Mouse (Mus musculus): ENCODE data around the gene Gm29735.
A peak's percentile ranks its signal among the peaks of the same experiment; 100 is the strongest.
"Not testable (repeated sequence)": the region's sequence is repeated elsewhere in the genome, so short reads cannot be mapped to it uniquely, and the experiment has no call there.

The Gm29735 gene

DNA sequence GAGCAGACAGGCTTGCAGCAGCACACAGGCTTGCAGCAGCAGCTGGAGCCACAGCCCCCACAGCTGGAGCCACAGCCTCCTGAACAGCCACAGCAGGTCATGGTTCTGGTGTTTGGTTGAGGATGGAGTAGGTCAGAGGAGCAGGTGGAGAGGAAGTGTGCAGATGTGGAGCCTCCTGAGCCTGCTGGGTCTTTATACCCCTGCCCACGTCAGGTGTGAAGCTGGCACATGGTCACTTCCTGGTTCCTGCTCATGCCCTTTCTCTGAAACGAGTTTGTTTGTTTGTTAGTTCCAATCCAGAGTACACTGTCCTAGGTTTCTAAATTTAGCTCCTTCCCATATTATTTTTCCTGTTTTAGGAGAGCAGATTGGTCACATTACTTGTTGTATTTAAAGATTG lies at the start of gene Gm29735:
Gene Gm29735, minus strand, starts transcription at position 101 of the 400 bp plus-strand sequence.
- DNase-seq (ENCODE audit: low spot score in 2 of 2) = not testable (repeated sequence)

DNA sequence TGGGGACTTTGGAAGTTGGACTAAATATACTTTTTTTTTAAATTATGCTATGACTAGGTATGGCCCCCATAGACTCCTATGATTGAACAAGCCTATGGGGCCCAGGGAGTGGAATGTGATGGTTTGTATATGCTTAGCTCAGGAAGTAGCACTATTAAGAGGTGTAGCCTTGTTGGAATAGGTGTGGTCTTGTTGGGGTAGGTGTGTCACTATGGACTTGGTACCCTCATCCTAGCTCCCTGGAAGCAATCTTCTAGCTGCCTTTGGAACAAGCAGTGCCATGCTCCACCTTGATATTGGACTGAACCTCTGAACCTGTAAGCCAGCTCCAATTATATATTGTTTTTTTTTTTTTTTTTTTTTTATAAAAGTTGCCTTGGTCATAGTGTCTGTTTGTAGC lies 48.6 kb upstream of the Gm29735 start:
- DNase-seq (ENCODE audit: low spot score in 2 of 2) = peak in 1 of 2 experiments; percentile 12

DNA sequence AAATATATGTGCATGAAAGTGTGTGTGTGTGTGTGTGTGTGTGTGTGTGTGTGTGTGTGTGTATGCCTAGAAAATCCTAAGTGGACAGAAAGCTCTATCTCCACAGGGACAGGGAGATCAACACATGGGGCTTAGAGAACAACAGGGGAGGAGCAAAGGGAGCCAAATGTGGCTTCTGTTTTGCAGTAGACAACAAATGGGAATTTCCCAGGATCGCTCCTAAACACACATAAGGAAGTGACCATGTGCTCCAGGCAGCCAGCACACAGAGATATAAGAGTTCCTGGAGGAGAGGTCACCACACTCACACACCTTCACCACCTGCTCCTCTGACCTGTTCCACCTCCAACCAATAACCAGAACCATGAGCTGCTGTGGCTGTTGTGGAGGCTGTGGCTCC lies 44.2 kb upstream of the Gm29735 start, which contains the start of gene Krtap5-3:
Gene Krtap5-3, plus strand, starts transcription at position 301 of the 400 bp plus-strand sequence.
- DNase-seq (ENCODE audit: low spot score in 2 of 2) = peak in 1 of 2 experiments; percentile 46

DNA sequence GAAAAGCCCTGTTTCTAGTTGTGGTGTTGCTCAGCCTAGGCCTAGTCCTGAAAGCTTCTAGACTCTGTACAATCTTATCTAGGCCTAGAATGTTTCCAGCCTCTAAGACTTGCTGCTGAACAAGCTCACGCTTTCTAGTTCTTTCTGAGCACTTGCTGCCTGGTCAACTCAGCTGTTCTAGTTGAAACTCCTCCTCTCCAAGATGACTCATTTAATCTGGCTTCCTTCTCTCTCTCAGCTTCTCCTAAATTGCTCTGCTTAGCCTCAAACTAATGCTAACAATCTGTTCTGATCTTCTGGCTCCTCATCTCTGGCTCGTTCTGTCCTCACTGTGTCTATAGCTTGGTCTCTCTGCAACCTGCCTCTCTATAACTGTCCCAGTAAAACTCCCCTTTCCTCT lies 41.8 kb upstream of the Gm29735 start:
- no peak for DNase-seq (ENCODE audit: low spot score in 2 of 2)

DNA sequence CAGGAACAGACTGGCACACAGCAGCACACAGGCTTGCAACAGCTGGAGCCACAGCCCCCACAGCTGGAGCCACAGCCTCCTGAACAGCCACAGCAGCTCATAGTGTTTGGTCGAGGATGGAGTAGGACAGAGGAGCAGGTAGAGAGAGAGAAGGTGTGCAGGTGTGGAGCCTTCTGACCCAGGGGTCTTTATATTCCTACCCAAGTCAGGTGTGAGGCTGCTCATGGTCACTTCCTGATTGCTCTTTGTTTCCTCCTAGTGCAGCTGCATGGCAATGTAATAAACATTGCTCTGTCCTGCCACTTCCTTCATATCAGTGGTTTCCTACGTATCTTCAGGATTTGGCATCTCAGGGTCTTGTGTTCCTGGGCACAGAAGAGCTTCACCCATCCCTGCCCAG lies 33.4 kb upstream of the Gm29735 start, which contains the start of gene Gm10153:
Gene Gm10153, minus strand, starts transcription at position 101 of the 400 bp plus-strand sequence.
- DNase-seq (ENCODE audit: low spot score in 2 of 2) = no peak

DNA sequence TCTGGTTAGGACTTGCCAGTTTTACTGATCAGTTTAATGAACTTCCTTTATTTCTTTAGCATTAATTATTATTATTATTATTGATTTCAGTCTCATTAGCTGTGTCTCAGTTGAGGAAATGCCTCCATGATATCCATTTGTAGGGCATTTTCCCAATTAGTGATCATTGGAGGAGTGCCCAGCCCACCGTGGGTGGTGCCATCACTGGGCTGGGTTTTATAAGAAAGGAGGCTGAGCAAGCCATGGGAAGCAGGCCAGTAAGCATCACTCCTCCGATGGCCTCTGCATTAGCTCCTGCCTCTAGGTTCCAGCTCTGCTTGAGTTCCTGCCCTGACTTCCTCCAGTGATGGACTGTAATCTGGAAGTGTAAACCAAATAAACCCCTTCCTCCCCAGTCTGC lies 31.2 kb upstream of the Gm29735 start:
- DNase-seq (ENCODE audit: low spot score in 2 of 2) = no peak

DNA sequence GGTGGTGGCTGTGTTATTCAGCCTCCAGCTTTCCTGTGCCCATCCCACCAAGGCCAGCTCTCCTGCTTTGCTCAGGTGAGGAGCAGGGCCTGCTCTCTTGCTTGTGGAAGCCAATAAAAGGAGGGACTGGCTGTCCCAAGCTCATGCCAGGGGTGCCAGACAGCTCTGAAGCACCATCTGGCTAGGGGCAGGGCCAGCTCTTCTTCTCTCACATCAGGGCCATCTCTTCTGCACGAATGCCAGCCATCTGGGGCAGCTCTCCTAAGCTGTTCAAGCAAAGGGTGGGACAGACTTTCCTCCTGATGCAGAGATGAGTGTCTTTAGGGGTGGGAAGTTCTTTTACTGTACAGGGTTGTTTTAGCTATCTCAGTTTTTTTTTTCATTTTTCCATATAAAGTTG lies 24.1 kb upstream of the Gm29735 start:
- DNase-seq (ENCODE audit: low spot score in 2 of 2) = no peak

DNA sequence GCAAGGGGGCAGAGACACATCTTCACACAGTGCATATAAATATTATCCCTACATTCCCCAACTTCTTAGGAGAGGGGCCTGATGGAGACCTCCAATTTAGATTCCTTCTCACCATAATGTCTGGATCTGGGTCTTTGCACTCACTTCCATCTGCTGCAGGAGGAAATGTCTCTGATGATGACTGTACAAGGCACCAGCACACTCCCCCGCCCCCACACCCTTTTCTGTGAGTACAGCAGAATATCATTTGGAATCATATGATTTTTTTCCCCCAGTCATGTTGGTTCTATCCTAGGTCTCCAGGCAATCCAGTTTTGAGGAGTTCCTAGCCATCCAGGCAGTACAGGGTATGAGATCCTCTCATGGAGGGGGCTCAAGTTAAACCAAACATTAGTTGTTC lies 21.8 kb upstream of the Gm29735 start:
- DNase-seq (ENCODE audit: low spot score in 2 of 2) = no peak

DNA sequence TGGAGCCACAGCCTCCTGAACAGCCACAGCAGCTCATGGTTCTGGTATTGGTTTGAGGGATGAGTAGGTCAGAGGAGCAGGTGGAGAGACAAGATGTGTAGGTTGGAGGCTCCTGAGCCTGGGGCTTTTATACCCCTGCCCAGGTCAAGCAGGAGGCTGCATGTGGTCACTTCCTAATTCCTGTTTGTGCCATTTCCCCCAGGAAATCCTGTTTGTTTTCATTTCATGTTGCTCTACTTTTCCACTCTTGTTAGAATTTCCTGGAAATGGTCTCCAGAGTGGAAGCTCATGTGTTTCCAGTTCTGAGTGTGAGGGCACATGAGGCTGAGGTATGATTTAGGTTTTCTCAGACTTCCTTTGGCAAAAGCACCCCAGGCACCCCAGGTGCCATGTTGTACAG lies 19.0 kb upstream of the Gm29735 start, which contains the start of gene Krtap5-2:
Gene Krtap5-2, minus strand, starts transcription at position 101 of the 400 bp plus-strand sequence.
- DNase-seq (ENCODE audit: low spot score in 2 of 2) = not testable (repeated sequence)

DNA sequence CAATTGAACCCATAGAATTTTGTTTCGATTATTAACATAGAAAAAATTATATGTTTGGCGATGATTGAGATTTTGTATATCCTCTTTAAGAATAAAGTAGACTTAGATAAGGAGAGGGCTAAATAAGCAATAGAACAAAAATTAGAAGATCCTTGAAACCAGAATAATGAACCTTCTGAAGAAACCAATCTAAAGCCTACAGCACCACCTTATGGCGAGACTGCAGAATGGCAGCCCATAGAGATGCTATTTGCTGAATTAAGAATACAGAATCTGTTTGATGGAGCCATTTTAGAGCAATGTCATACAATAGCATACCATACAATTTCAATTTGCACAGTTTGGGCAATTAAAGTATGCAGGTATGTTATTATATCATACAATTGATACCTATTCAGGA lies 12.9 kb upstream of the Gm29735 start:
- DNase-seq (ENCODE audit: low spot score in 2 of 2) = no peak

DNA sequence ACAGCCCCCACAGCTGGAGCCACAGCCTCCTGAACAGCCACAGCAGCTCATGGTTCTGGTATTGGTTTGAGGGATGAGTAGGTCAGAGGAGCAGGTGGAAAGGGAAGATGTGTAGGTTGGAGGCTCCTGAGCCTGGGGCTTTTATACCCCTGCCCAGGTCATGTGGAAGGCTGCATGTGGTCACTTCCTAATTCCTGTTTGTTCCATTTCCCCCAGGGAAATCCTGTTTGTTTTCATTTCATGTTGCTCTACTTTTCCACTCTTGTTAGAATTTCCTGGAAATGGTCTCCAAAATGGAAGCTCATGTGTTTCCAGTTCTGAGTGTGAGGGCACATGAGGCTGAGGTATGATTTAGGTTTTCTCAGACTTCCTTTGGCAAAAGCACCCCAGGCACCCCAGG lies 8.7 kb upstream of the Gm29735 start, which contains the start of gene Gm4553:
Gene Gm4553, minus strand, starts transcription at position 101 of the 400 bp plus-strand sequence.
- peak in 1 of 2 experiments; percentile 25 for DNase-seq (ENCODE audit: low spot score in 2 of 2)

DNA sequence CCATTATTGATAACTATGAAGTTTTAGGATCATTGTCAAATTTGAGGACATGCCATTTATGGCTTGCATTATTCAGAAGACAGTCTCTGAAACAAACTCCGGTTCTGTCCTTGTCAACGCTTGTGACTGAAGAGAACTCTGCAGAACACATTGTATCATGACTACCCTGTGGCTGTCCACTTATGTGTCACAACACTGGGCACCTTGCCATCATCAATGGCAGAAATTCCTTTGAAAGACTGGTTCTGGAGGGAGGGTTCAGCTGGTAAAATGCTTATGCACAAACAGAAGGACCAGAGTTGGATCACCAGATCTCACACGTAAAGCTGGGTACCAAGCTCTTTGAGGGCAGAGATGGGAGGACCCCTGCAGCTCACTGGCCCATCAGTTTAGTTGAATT lies 2.5 kb upstream of the Gm29735 start:
- no peak for DNase-seq (ENCODE audit: low spot score in 2 of 2)

DNA sequence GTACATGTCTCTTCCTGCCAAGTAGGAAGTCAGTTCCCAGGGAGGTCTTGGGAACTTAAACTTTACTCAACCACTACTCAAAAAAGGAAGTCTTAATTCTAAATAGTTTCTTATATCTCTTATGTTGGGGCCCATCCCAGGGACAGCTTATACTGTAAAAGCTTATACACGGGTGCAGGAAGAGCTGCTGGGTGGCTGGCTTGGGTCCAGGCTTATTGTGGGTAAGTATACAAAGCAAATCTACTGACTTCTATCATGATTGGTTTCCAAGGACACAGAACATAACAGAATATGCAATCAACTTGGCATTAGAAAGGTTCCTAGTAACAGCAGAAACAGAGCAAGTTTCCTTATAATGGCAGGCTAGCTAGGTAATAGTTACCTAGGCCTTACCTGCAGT lies 1.6 kb downstream of the Gm29735 start:
- DNase-seq (ENCODE audit: low spot score in 2 of 2) = no peak

DNA sequence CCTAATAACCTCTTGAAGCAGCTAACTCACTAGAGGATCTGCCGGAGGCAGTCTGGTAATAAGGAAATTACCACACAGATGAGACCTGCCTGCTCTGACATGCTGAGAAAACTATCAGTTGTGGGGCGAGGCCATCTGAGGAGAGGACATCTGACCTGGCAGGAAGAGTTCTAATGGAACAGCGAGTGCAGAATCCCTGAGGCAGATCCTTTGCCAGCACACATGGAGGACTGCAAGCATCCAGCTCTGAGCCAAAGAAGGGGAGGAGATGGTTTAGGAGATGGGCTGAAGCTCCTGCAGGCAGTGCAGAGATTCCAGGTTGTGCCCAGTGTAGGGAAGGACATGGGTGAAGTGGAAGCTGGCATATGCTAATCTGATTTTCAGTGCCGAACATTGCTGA lies 4.7 kb downstream of the Gm29735 start:
- no peak for DNase-seq (ENCODE audit: low spot score in 2 of 2)

DNA sequence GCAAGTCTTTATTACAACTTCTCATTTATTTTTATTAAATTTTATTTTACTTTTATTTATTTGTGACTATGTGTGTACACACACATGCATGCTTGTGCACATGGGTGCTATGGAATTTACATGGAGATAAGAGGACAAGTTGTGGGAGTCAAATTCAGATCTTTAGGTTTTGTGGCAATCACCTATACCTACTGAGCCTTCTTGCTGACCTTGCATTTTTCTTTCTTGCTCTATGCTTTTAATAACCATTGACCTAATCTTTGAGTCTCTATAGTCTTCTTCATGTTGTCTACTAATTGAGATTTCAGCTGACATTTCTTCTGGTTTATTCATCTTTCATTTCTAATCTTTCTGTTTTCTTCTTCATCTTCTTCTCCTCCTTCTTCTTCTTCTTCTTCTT lies 8.3 kb downstream of the Gm29735 start:
- DNase-seq (ENCODE audit: low spot score in 2 of 2) = no peak

DNA sequence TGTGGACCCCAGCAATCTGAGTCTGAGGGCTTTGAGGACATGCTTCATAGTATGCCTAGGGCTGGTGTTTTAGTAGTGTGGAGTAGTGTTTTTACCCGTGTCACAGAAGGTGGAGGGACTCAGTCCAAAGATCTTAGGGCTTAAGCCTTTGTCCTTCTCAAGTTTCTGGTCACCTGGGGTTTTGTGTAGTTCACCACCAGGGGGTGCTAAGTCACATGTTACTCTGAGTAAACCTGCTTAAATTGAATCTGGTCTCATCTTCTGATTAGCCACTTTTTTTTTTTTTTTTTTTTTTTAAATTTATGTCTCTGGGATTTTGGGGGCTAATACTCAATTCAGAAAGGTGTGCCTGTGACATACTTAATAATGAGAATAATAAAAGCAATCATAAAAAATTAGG lies 10.9 kb downstream of the Gm29735 start:
- DNase-seq (ENCODE audit: low spot score in 2 of 2) = no peak

DNA sequence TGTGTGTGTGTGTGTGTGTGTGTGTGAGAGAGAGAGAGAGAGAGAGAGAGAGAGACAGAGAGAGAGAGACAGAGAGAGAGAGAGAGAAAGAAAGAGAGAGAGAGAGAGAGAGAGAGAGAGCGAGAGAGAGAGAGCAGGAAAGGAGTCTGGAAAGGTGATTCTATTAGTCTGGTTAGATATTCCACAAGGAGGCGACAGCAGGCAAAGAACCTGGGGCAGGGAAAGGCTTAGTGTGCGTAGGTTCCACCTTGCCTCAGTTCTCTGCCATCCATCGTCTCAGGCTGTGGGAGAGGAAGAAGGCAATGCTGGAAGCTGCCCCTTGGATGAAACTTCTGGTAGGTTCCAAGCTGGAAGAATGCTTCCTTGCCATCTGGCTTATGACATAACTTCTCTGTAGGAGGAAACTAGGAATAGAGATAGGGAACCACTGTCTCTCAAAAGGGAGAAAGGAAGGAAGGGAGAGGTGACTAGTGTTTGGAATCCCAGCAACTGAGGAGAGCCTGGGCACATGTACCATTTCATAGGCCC lies 11.4 kb downstream of the Gm29735 start:
- DNase-seq (ENCODE audit: low spot score in 2 of 2) = no peak

DNA sequence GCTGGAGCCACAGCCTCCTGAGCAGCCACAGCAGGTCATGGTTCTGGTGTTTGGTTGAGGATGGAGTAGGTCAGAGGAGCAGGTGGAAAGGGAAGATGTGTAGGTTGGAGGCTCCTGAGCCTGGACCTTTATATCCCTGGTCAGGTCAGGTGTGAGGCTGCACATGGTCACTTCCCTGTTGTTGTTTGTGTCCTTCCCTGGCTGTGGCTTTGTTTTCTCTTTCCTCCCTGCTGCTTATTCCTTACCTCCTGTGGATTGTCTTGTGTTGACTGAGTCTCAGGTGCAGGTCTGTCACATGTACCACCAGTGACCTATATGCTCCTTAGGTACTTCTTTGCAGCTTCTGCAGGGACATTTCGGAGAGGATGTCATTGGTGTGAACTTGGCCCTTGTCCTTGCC lies 12.4 kb downstream of the Gm29735 start, which contains the start of gene Gm45337:
Gene Gm45337, minus strand, starts transcription at position 101 of the 400 bp plus-strand sequence.
- no peak for DNase-seq (ENCODE audit: low spot score in 2 of 2)

DNA sequence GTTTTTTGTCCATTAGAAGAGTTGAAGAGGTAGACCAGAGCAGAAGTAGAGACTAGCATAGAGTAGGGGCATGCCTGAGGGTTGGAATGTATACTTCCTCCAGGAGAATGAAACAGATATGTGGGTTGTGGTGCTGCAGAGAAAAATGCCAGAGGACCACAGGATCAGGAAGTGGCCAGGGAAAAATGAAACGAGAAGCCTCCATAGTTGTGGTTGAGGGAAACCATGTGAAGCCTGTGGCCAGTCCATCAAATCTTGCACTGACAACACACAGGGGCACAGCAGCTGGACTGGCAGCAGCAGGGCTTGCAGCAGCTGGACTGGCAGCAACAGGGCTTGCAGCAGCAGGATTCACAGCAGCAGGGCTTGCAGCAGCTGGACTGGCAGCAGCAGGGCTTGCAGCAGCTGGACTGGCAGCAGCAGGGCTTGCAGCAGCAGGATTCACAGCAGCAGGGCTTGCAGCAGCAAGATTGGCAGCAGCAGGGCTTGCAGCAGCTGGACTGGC lies 13.4 kb downstream of the Gm29735 start:
- not testable (repeated sequence) for DNase-seq (ENCODE audit: low spot score in 2 of 2)

DNA sequence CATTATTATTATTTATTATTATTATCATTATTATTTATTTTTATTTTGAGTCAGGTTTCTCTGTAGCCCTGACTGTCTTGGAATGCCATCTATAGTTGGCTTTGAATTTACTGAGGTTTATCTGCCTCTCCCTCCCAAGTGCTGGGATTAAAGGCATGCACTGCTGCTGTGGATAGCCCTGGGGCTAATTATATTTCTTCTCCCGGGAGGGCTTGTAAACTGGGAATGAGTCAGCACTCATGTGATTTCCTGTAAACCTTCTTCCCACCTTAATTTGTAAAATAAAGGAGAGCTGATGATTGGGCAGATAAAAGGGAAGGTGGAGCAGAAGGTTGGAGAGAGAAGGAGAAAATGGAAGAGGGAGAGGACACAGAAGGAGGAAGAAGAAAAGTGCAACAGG lies 16.2 kb downstream of the Gm29735 start:
- no peak for DNase-seq (ENCODE audit: low spot score in 2 of 2)

DNA sequence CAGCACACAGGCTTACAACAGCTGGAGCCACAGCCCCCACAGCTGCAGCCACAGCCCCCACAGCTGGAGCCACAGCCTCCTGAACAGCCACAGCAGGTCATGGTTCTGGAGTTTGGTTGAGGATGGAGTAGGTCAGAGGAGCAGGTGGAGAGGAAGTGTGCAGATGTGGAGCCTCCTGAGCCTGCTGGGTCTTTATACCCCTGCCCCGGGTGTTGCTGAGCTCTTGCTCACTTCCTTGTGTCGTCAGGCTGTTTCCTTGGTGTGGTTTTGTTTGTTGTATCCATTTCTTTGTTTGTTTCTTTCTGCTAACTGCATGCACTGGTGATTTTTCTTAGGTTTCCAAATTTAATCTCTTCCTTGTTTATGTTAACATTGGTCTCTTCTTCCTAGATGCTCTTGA lies 21.0 kb downstream of the Gm29735 start, which contains the start of gene Gm39115:
Gene Gm39115, minus strand, starts transcription at position 101 of the 400 bp plus-strand sequence.
- DNase-seq (ENCODE audit: low spot score in 2 of 2) = not testable (repeated sequence)

DNA sequence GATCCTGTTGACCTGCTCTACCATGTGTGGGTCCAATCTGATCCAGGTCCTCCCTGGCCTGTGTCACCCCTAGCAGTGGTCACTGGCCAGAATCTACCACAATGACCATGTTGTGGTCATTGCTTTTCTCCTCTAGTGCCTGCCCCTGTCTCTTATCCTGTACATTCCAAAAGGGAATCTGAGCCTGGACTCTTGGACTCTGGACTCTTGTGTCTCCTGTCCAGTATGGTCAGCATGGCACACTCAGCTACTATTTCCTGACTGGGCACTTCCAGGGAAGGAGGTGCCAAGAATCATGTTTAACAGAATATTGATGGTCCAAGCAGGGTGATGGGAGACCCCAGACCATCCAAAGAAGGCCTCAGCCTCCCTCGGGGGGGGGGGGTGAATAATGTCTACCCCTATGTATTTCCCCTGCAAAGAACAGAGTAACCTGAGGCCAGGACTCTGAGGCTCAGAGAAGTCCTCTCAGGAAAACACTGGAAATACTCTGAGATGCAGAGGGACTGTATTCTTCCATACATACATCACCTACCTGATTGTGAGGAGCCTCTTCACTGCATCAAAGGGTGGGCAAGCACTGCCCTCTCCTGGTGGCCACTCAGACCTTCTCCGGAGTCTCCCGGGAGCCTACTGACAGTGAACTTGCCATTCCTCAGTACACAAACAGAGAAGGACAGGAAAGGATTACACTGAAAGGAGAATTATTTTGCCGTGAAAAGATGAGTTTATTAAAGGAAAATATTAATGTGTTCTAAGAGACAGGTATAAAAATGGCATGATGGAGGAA lies 22.5 kb downstream of the Gm29735 start:
- no peak for DNase-seq (ENCODE audit: low spot score in 2 of 2)

DNA sequence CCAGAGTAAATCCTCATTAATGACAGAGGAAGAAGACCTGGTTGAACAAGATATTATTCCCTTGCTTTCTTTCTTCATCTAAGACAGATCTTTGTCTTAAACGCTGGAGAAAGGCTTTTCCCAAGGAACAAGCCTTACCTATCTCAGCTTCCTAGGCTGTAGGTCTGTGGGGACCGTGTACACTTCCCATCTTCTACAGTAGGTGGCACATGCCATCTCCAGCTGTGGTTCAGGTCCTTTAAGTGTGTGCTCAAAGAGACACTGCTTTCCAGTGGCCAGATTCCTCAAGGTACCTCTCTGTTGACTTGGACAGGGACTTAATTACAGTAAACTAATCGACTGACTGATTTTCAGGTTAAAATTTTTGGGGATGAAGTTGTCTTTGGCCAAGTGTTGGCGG lies 28.1 kb downstream of the Gm29735 start:
- no peak for DNase-seq (ENCODE audit: low spot score in 2 of 2)
